Mouse (Mus musculus): ENCODE measurements around the gene Dgke.

- TF ChIP-seq POLR2A (IDR thresholded peaks at IDR 0.05; ENCODE audit: low read depth, low read length): no peak
- TF ChIP-seq CTCF (IDR thresholded peaks at IDR 0.05; ENCODE audit: extremely low read depth, insufficient read depth, insufficient read length, insufficient replicate concordance): no peak
Measured at GRCm38 (mm10) chr11:89012241-89012640, 54.4 kb downstream of the Dgke start.

All from spleen, adult 2 months (tissue).